ENCODE assay signal across 16 mouse cellular contexts in genomic region chr17:29024047-29024892, GRCm38 (mm10). TPM values are rescaled to one million over a fixed set of nuclear protein-coding genes. Genes with fewer than 3 reads are reported as not detected.
DNase-seq lines count a peak whose midpoint lies in the region; ATAC-seq and TF ChIP-seq lines count a peak whose summit lies in the region.
"Had no signal": no experiment of that assay in that cellular context is flagged by ENCODE, and none has a peak within 500 bp of the region (broad histone marks: within the 10 kb centered on the region; RNA-seq: fewer than 3 reads in every experiment).

No protein-coding gene starts in this region.

- no peak for DNase-seq in heart, adult 9 months (ENCODE audit: low spot score in 2 of 2)
- peak; percentile 36 for DNase-seq in thymus, adult 2 months
- no peak for DNase-seq in thymus, postnatal 10 days (ENCODE audit: low spot score in 2 of 2)
- DNase-seq in forebrain, postnatal 0 days, result no peak
- DNase-seq in layer of hippocampus, postnatal 25 days (ENCODE audit: extremely low spot score in 1 of 2, low spot score in 1 of 2), result no peak
- DNase-seq: adrenal gland, adult 8-10 months; B cell, adult 2 months; left cerebral cortex, postnatal 4 days; lung, postnatal 14 days; right cerebral cortex, postnatal 25 days had no signal

- no peak overlapping the region for H3K4me3 ChIP-seq in heart, embryonic 12.5 days
- no peak overlapping the region for H3K4me3 ChIP-seq in thymus, adult 2 months (ENCODE audit: control insufficient read depth, insufficient read depth, low read length)
- H3K4me3 ChIP-seq in intestine, embryonic 16.5 days (ENCODE audit: low read length), result no peak overlapping the region
- H3K4me3 ChIP-seq in stomach, embryonic 16.5 days (replicated peaks; ENCODE audit: low read length), result no peak overlapping the region
- no peak overlapping the region for H3K4me3 ChIP-seq in forebrain, postnatal 0 days (ENCODE audit: low read depth, low read length)
- H3K4me3 ChIP-seq: layer of hippocampus, adult 2 months; midbrain, embryonic 15.5 days had no signal

- 57% methylated on average over 22 of the region's 22 CpGs for WGBS in heart, embryonic 12.5 days
- 38% methylated on average over 22 of the region's 22 CpGs for WGBS in thymus, adult 2 months
- WGBS in intestine, embryonic 16.5 days, result 70% methylated on average over 22 of the region's 22 CpGs
- 62% methylated on average over 22 of the region's 22 CpGs for WGBS in stomach, embryonic 16.5 days
- 43% methylated on average over 22 of the region's 22 CpGs for WGBS in forebrain, postnatal 0 days

- H3K36me3 ChIP-seq in heart, embryonic 12.5 days, result no peaks in the 10 kb centered on the region
- H3K36me3 ChIP-seq in thymus, adult 2 months (ENCODE audit: control insufficient read depth, insufficient read depth, low read length), result no peaks in the 10 kb centered on the region
- H3K36me3 ChIP-seq in intestine, embryonic 16.5 days (ENCODE audit: control insufficient read depth, insufficient read depth, low read length), result no peaks in the 10 kb centered on the region
- no peaks in the 10 kb centered on the region for H3K36me3 ChIP-seq in stomach, embryonic 16.5 days (ENCODE audit: control insufficient read depth, insufficient read depth, low read length)
- H3K36me3 ChIP-seq in forebrain, postnatal 0 days (ENCODE audit: insufficient read depth), result no peaks in the 10 kb centered on the region
- H3K36me3 ChIP-seq: midbrain, embryonic 15.5 days had no signal

- no peak overlapping the region for H3K9ac ChIP-seq in heart, embryonic 12.5 days
- no peak overlapping the region for H3K9ac ChIP-seq in intestine, embryonic 16.5 days (ENCODE audit: low read depth, low read length)
- peak overlapping the region; percentile 31 for H3K9ac ChIP-seq in stomach, embryonic 16.5 days (ENCODE audit: low read length)
- no peak overlapping the region for H3K9ac ChIP-seq in forebrain, postnatal 0 days
- H3K9ac ChIP-seq: midbrain, embryonic 15.5 days had no signal

- TF ChIP-seq POLR2A in thymus, adult 2 months (IDR thresholded peaks at IDR 0.05; ENCODE audit: control insufficient read depth, extremely low read depth, insufficient read depth, low read length, poor library complexity), result no peak

- TF ChIP-seq CTCF in thymus, adult 2 months (IDR thresholded peaks at IDR 0.05; ENCODE audit: borderline replicate concordance, control insufficient read depth, extremely low read depth, insufficient read depth, low read length, poor library complexity), result no peak
- no peak for TF ChIP-seq CTCF in forebrain, postnatal 0 days (IDR thresholded peaks at IDR 0.05; ENCODE audit: low read depth)

- no peak for ATAC-seq in heart, embryonic 12.5 days (ENCODE audit: insufficient number of reproducible peaks, low FRiP score)
- ATAC-seq in intestine, embryonic 16.5 days, result no peak
- no peak for ATAC-seq in stomach, embryonic 16.5 days (ENCODE audit: insufficient read depth, low FRiP score)
- ATAC-seq in forebrain, postnatal 0 days, result no peak
- ATAC-seq: hindbrain, postnatal 0 days; midbrain, embryonic 15.5 days had no signal

- no peak overlapping the region for H3K4me2 ChIP-seq in heart, embryonic 12.5 days
- H3K4me2 ChIP-seq in intestine, embryonic 16.5 days (ENCODE audit: low read depth, low read length), result 0 out of 2 replicates have a peak overlapping the region, but pooled peaks have one; percentile 6
- H3K4me2 ChIP-seq in stomach, embryonic 16.5 days (ENCODE audit: low read depth, low read length), result peak overlapping the region; percentile 34
- no peak overlapping the region for H3K4me2 ChIP-seq in forebrain, postnatal 0 days (ENCODE audit: low read depth)
- H3K4me2 ChIP-seq: midbrain, embryonic 15.5 days had no signal

- no peaks in the 10 kb centered on the region for H3K9me3 ChIP-seq in heart, embryonic 12.5 days (replicated peaks)
- no peaks in the 10 kb centered on the region for H3K9me3 ChIP-seq in intestine, embryonic 16.5 days (ENCODE audit: control insufficient read depth, low read length)
- H3K9me3 ChIP-seq in stomach, embryonic 16.5 days (replicated peaks; ENCODE audit: control insufficient read depth, low read length), result no peaks in the 10 kb centered on the region
- H3K9me3 ChIP-seq in forebrain, postnatal 0 days (ENCODE audit: low read length), result no peaks in the 10 kb centered on the region
- H3K9me3 ChIP-seq: midbrain, embryonic 15.5 days had no signal

- peaks cover 12% of the 10 kb centered on the region for H3K4me1 ChIP-seq in heart, embryonic 12.5 days (replicated peaks)
- peaks cover 14% of the 10 kb centered on the region for H3K4me1 ChIP-seq in thymus, adult 2 months (replicated peaks; ENCODE audit: control insufficient read depth, insufficient read depth, low read length)
- H3K4me1 ChIP-seq in intestine, embryonic 16.5 days (ENCODE audit: control insufficient read depth, insufficient read depth, low read length), result peaks cover 24% of the 10 kb centered on the region
- peaks cover 29% of the 10 kb centered on the region for H3K4me1 ChIP-seq in stomach, embryonic 16.5 days (ENCODE audit: control insufficient read depth, insufficient read depth, low read length)
- H3K4me1 ChIP-seq in forebrain, postnatal 0 days (ENCODE audit: insufficient read depth), result no peaks in the 10 kb centered on the region

- peak overlapping the region; percentile 16; the same call in 1 of the 2 replicates for H3K27ac ChIP-seq in heart, embryonic 12.5 days (ENCODE audit: poor library complexity, severe bottlenecking)
- H3K27ac ChIP-seq in thymus, adult 2 months (ENCODE audit: control insufficient read depth, insufficient read depth, low read length), result no peak overlapping the region
- H3K27ac ChIP-seq in intestine, embryonic 16.5 days (ENCODE audit: low read length), result peak overlapping the region; percentile 68
- H3K27ac ChIP-seq in stomach, embryonic 16.5 days (ENCODE audit: low read length), result peak overlapping the region; percentile 79
- no peak overlapping the region for H3K27ac ChIP-seq in forebrain, postnatal 0 days (ENCODE audit: low read depth, low read length)
- H3K27ac ChIP-seq: hindbrain, postnatal 0 days; layer of hippocampus, adult 2 months; midbrain, embryonic 15.5 days had no signal

- H3K27me3 ChIP-seq in heart, embryonic 12.5 days (replicated peaks), result no peaks in the 10 kb centered on the region
- H3K27me3 ChIP-seq in thymus, adult 2 months (ENCODE audit: control insufficient read depth, insufficient read depth, low read length), result no peaks in the 10 kb centered on the region
- no peaks in the 10 kb centered on the region for H3K27me3 ChIP-seq in intestine, embryonic 16.5 days (replicated peaks; ENCODE audit: control insufficient read depth, insufficient read depth, low read length)
- H3K27me3 ChIP-seq in stomach, embryonic 16.5 days (ENCODE audit: control insufficient read depth, insufficient read depth, low read length), result no peaks in the 10 kb centered on the region
- no peaks in the 10 kb centered on the region for H3K27me3 ChIP-seq in forebrain, postnatal 0 days (ENCODE audit: insufficient read depth, low read length)

RNA-seq across cellular contexts. Expression of gene Srsf3, which starts 8.2 kb away (rescaled TPM):
- 406 and 412 TPM in 2 replicates for polyA plus RNA-seq in heart, embryonic 12.5 days (2016; fragmentation: Nextera tagmentation; extraction: Ambion mirVana)
- 544 TPM in 2 replicates for polyA plus RNA-seq in thymus, adult 2 months (2012; rRNA removed)
- 393 and 451 TPM in 2 replicates for polyA plus RNA-seq in intestine, embryonic 16.5 days (2015; fragmentation: Nextera tagmentation; extraction: Ambion mirVana)
- 456 and 477 TPM in 2 replicates for polyA plus RNA-seq in stomach, embryonic 16.5 days (2015; fragmentation: Nextera tagmentation; extraction: Ambion mirVana)
- total RNA-seq in forebrain, postnatal 0 days (2014; rRNA removed), result 263 and 287 TPM in 2 replicates
- polyA plus RNA-seq in forebrain, postnatal 0 days (2015; fragmentation: Nextera tagmentation; extraction: Ambion mirVana), result 367 and 416 TPM in 2 replicates
- total RNA-seq in layer of hippocampus, postnatal 25 days (2021), result 100 to 1,000 TPM; 125 to 140 TPM

RNA-seq across cellular contexts. Expression of gene Stk38, which starts 16.5 kb away (rescaled TPM):
- 91.0 and 94.3 TPM in 2 replicates for polyA plus RNA-seq in heart, embryonic 12.5 days (2016; fragmentation: Nextera tagmentation; extraction: Ambion mirVana)
- polyA plus RNA-seq in thymus, adult 2 months (2012; rRNA removed), result 196 TPM in 2 replicates
- polyA plus RNA-seq in intestine, embryonic 16.5 days (2015; fragmentation: Nextera tagmentation; extraction: Ambion mirVana), result 98.3 and 104 TPM in 2 replicates
- 118 and 120 TPM in 2 replicates for polyA plus RNA-seq in stomach, embryonic 16.5 days (2015; fragmentation: Nextera tagmentation; extraction: Ambion mirVana)
- 49.0 and 58.8 TPM in 2 replicates for total RNA-seq in forebrain, postnatal 0 days (2014; rRNA removed)
- 32.8 and 43.7 TPM in 2 replicates for polyA plus RNA-seq in forebrain, postnatal 0 days (2015; fragmentation: Nextera tagmentation; extraction: Ambion mirVana)
- 10 to 100 TPM; 36.7 to 59.1 TPM for total RNA-seq in layer of hippocampus, postnatal 25 days (2021)

Comparison
In these comparisons a context has a peak if more than half of its experiments do, and no peak if none do; other contexts are left out.
1. H3K27ac ChIP-seq: peak in heart, embryonic 12.5 days (single experiment), intestine, embryonic 16.5 days (single experiment) and stomach, embryonic 16.5 days (single experiment); none in thymus, adult 2 months (single experiment) and forebrain, postnatal 0 days (single experiment).
2. H3K4me2 ChIP-seq: peak in intestine, embryonic 16.5 days (single experiment) and stomach, embryonic 16.5 days (single experiment); none in heart, embryonic 12.5 days (single experiment) and forebrain, postnatal 0 days (single experiment).